Mouse (Mus musculus): Measurements from ENCODE around the gene Arpin. TPM values are rescaled to one million over a fixed set of nuclear protein-coding genes. Genes with fewer than 3 reads are reported as not detected.

The Arpin gene
- total and polyA plus RNA-seq, 3 experiments = not detected

- Histone ChIP-seq H3K9me3 (replicated peaks; ENCODE audit: low read length) (no peaks in the 10 kb centered on the region), H3K79me2 (replicated peaks; ENCODE audit: control insufficient read depth, extremely low read depth, insufficient read depth, poor library complexity, severe bottlenecking) (no peaks in the 10 kb centered on the region), H3K4me2 (ENCODE audit: insufficient read depth, low read depth, poor library complexity, severe bottlenecking) (no peak overlapping the region), H3K36me3 (replicated peaks in 1 of 2; ENCODE audit: control insufficient read depth in 1 of 2, insufficient read depth in 1 of 2, low read length in 1 of 2) (no peaks in the 10 kb centered on the region), H3K27me3 (replicated peaks) (peaks cover 3% of the 10 kb centered on the region), H3K27ac (ENCODE audit: insufficient read depth, low read depth) (no peak overlapping the region), H3K4me1 (ENCODE audit: control insufficient read depth in 1 of 2, insufficient read depth in 2 of 2) (peaks cover 0 to 4% of the 10 kb centered on the region in 2 experiments; a peak in 1 of 4 replicates), H3K9ac (ENCODE audit: insufficient read depth, low read depth) (no peak overlapping the region), H3K4me3 (replicated peaks in 1 of 3; ENCODE audit: low read depth in 2 of 3, low read length in 2 of 3, poor library complexity in 1 of 3) (no peak overlapping the region)
- in situ Hi-C loops (cut with MboI; ENCODE audit: low pct_ligation_motif_present, low pct_unique_long_range_greater_than_20kb, low sequenced_read_pairs) = no loop called here
- DNase-seq (ENCODE audit: extremely low read depth) = no peak
- dilution Hi-C loops (cut with MboI; ENCODE audit: extremely low pct_ligation_motif_present, extremely low pct_unique_long_range_greater_than_20kb, low sequenced_read_pairs) = no loop called here
- TF ChIP-seq USF2 (conservative IDR thresholded peaks at IDR 0.05; ENCODE audit: low read depth, low read length) = no peak
- TF ChIP-seq ZC3H11A (IDR thresholded peaks at IDR 0.05; ENCODE audit: low read depth, low read length) = no peak
- TF ChIP-seq MAFK (IDR thresholded peaks at IDR 0.05; ENCODE audit: insufficient replicate concordance, low read length) = no peak
- TF ChIP-seq TBP (conservative IDR thresholded peaks at IDR 0.05; ENCODE audit: low read depth, low read length) = no peak
Observed at GRCm38 (mm10) chr7:79968326-79968725, 33.2 kb upstream of the Arpin start.

DNA sequence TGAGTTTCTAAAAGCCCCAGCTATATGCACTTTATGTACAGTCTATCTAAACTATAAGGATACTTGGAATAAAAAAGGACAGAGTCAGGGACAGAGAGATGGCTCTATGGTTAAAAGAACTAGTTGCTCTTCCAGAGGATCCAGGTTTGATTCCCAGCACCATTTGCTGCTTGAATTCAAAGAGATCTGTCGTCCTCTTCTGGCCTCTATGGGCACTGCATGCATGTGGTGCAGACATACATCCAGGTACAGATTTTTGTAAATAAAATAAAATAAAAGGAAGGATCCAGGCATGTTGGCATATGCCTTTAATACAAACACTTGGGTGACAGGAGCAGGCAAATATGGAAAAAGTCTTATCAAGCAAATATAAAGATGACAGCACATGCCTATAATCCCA is 26.4 kb upstream of the Arpin start:
- no peak overlapping the region for H3K9ac ChIP-seq (ENCODE audit: insufficient read depth, low read depth)
- TF ChIP-seq CHD1 (IDR thresholded peaks at IDR 0.05; ENCODE audit: low read depth, low read length) (no peak), NELFE (IDR thresholded peaks at IDR 0.05; ENCODE audit: low read depth, low read length) (no peak), UBTF (IDR thresholded peaks at IDR 0.05; ENCODE audit: low read depth, low read length) (no peak), CTCF (conservative IDR thresholded peaks at IDR 0.05 in 1 of 2, IDR thresholded peaks at IDR 0.05 in 1 of 2; ENCODE audit: low read depth in 2 of 2, low read length in 2 of 2) (peak in 1 of 2 experiments; percentile 22; a peak in 1 of 4 replicates), SIN3A (IDR thresholded peaks at IDR 0.05; ENCODE audit: low read length) (no peak), MAZ (IDR thresholded peaks at IDR 0.05; ENCODE audit: low read depth, low read length) (no peak), RAD21 (IDR thresholded peaks at IDR 0.05; ENCODE audit: low read depth, low read length) (peak; percentile 17), USF1 (IDR thresholded peaks at IDR 0.05; ENCODE audit: low read depth, low read length) (no peak)
- H3K27me3 ChIP-seq (replicated peaks) = peaks cover 3% of the 10 kb centered on the region
- H3K4me1 ChIP-seq (ENCODE audit: control insufficient read depth in 1 of 2, insufficient read depth in 2 of 2) = peaks cover 7 to 10% of the 10 kb centered on the region in 2 experiments
- no peaks in the 10 kb centered on the region for H3K36me3 ChIP-seq (replicated peaks in 1 of 2; ENCODE audit: control insufficient read depth in 1 of 2, insufficient read depth in 1 of 2, low read length in 1 of 2)
- DNase-seq (ENCODE audit: extremely low read depth) = no peak
- dilution Hi-C loops (cut with MboI; ENCODE audit: extremely low pct_ligation_motif_present, extremely low pct_unique_long_range_greater_than_20kb, low sequenced_read_pairs) = no loop called here
- in situ Hi-C loops (cut with MboI; ENCODE audit: low pct_ligation_motif_present, low pct_unique_long_range_greater_than_20kb, low sequenced_read_pairs) = no loop called here
- H3K9me3 ChIP-seq (replicated peaks; ENCODE audit: low read length) = peaks cover 1% of the 10 kb centered on the region
- no peak overlapping the region for H3K4me3 ChIP-seq (replicated peaks in 1 of 3; ENCODE audit: low read depth in 2 of 3, low read length in 2 of 3, poor library complexity in 1 of 3)
- H3K27ac ChIP-seq (ENCODE audit: insufficient read depth, low read depth) = no peak overlapping the region
- no peaks in the 10 kb centered on the region for H3K79me2 ChIP-seq (replicated peaks; ENCODE audit: control insufficient read depth, extremely low read depth, insufficient read depth, poor library complexity, severe bottlenecking)
- no peak overlapping the region for H3K4me2 ChIP-seq (ENCODE audit: insufficient read depth, low read depth, poor library complexity, severe bottlenecking)

GRCm38 (mm10) chr7:79956131-79956530 is 21.0 kb upstream of the Arpin start:
- no peak for DNase-seq (ENCODE audit: extremely low read depth)
- H3K36me3 ChIP-seq (replicated peaks in 1 of 2; ENCODE audit: control insufficient read depth in 1 of 2, insufficient read depth in 1 of 2, low read length in 1 of 2) = no peaks in the 10 kb centered on the region
- H3K4me1 ChIP-seq (ENCODE audit: control insufficient read depth in 1 of 2, insufficient read depth in 2 of 2) = peaks cover 10% of the 10 kb centered on the region in 2 experiments
- no peak overlapping the region for H3K4me2 ChIP-seq (ENCODE audit: insufficient read depth, low read depth, poor library complexity, severe bottlenecking)
- H3K9me3 ChIP-seq (replicated peaks; ENCODE audit: low read length) = peaks cover 2% of the 10 kb centered on the region
- no peak overlapping the region for H3K9ac ChIP-seq (ENCODE audit: insufficient read depth, low read depth)
- no peaks in the 10 kb centered on the region for H3K79me2 ChIP-seq (replicated peaks; ENCODE audit: control insufficient read depth, extremely low read depth, insufficient read depth, poor library complexity, severe bottlenecking)
- no peak overlapping the region for H3K27ac ChIP-seq (ENCODE audit: insufficient read depth, low read depth)
- no peak overlapping the region for H3K4me3 ChIP-seq (replicated peaks in 1 of 3; ENCODE audit: low read depth in 2 of 3, low read length in 2 of 3, poor library complexity in 1 of 3)
- dilution Hi-C loops (cut with MboI; ENCODE audit: extremely low pct_ligation_motif_present, extremely low pct_unique_long_range_greater_than_20kb, low sequenced_read_pairs) = no loop called here
- TF ChIP-seq MAX (IDR thresholded peaks at IDR 0.05; ENCODE audit: low read length) (no peak), KAT2A (IDR thresholded peaks at IDR 0.05; ENCODE audit: insufficient replicate concordance, low read length) (no peak), USF1 (IDR thresholded peaks at IDR 0.05; ENCODE audit: low read depth, low read length) (no peak), MYC (IDR thresholded peaks at IDR 0.05; ENCODE audit: low read depth, low read length) (no peak), NRF1 (IDR thresholded peaks at IDR 0.05; ENCODE audit: low read depth, low read length) (no peak), ZMIZ1 (IDR thresholded peaks at IDR 0.05; ENCODE audit: low read depth, low read length) (no peak), TCF12 (IDR thresholded peaks at IDR 0.05; ENCODE audit: low read depth, low read length) (no peak), MAFK (IDR thresholded peaks at IDR 0.05; ENCODE audit: insufficient replicate concordance, low read length) (no peak), POLR2AphosphoS2 (IDR thresholded peaks at IDR 0.05; ENCODE audit: low read depth, low read length) (no peak), ZNF384 (IDR thresholded peaks at IDR 0.05; ENCODE audit: low read depth, low read length) (no peak), E2F4 (IDR thresholded peaks at IDR 0.05; ENCODE audit: insufficient replicate concordance, low read depth, low read length) (no peak), POLR2A (IDR thresholded peaks at IDR 0.05; ENCODE audit: low read depth, low read length) (no peak), NELFE (IDR thresholded peaks at IDR 0.05; ENCODE audit: low read depth, low read length) (no peak), ELF1 (IDR thresholded peaks at IDR 0.05; ENCODE audit: low read depth, low read length) (no peak)
- in situ Hi-C loops (cut with MboI; ENCODE audit: low pct_ligation_motif_present, low pct_unique_long_range_greater_than_20kb, low sequenced_read_pairs) = no loop called here
- no peaks in the 10 kb centered on the region for H3K27me3 ChIP-seq (replicated peaks)
